Mouse (Mus musculus): ENCODE measurements around the gene Cel. TPM values are rescaled to one million over a fixed set of nuclear protein-coding genes. Genes with fewer than 3 reads are reported as not detected.
A peak's percentile ranks its signal among the peaks of the same experiment; 100 is the strongest.

Gene Cel
- polyA plus RNA-seq, 1 experiment, result not detected

GRCm38 (mm10) chr2:28564380-28564779 is 1.2 kb upstream of the Cel start:
- Histone ChIP-seq H3K4me1 (ENCODE audit: control insufficient read depth, insufficient read depth, low read length) (no peaks in the 10 kb centered on the region), H3K4me3 (ENCODE audit: insufficient read depth, low read length) (no peak overlapping the region), H3K27ac (ENCODE audit: insufficient read depth, low read length) (no peak overlapping the region)
- TF ChIP-seq POLR2A (IDR thresholded peaks at IDR 0.05; ENCODE audit: low read depth, low read length), result no peak
- no peak for TF ChIP-seq CTCF (IDR thresholded peaks at IDR 0.05; ENCODE audit: borderline replicate concordance, insufficient read depth, low read length)

GRCm38 (mm10) chr2:28563830-28564229 is 627 bp upstream of the Cel start:
- Histone ChIP-seq H3K4me1 (ENCODE audit: control insufficient read depth, insufficient read depth, low read length) (no peaks in the 10 kb centered on the region), H3K4me3 (ENCODE audit: insufficient read depth, low read length) (no peak overlapping the region), H3K27ac (ENCODE audit: insufficient read depth, low read length) (no peak overlapping the region)
- no peak for TF ChIP-seq POLR2A (IDR thresholded peaks at IDR 0.05; ENCODE audit: low read depth, low read length)
- TF ChIP-seq CTCF (IDR thresholded peaks at IDR 0.05; ENCODE audit: borderline replicate concordance, insufficient read depth, low read length), result no peak

- Histone ChIP-seq H3K4me1 (ENCODE audit: control insufficient read depth, insufficient read depth, low read length) (no peaks in the 10 kb centered on the region), H3K27ac (ENCODE audit: insufficient read depth, low read length) (no peak overlapping the region), H3K4me3 (ENCODE audit: insufficient read depth, low read length) (no peak overlapping the region)
- no peak for TF ChIP-seq POLR2A (IDR thresholded peaks at IDR 0.05; ENCODE audit: low read depth, low read length)
- no peak for TF ChIP-seq CTCF (IDR thresholded peaks at IDR 0.05; ENCODE audit: borderline replicate concordance, insufficient read depth, low read length)
Measured at GRCm38 (mm10) chr2:28557452-28557851, 5.8 kb downstream of the Cel start.

GRCm38 (mm10) chr2:28552301-28552700 is 10.9 kb downstream of the Cel start:
- no peaks in the 10 kb centered on the region for H3K4me1 ChIP-seq (ENCODE audit: control insufficient read depth, insufficient read depth, low read length)
- H3K27ac ChIP-seq (ENCODE audit: insufficient read depth, low read length), result no peak overlapping the region
- TF ChIP-seq CTCF (IDR thresholded peaks at IDR 0.05; ENCODE audit: borderline replicate concordance, insufficient read depth, low read length), result no peak
- TF ChIP-seq POLR2A (IDR thresholded peaks at IDR 0.05; ENCODE audit: low read depth, low read length), result no peak
- H3K4me3 ChIP-seq (ENCODE audit: insufficient read depth, low read length), result no peak overlapping the region

DNA sequence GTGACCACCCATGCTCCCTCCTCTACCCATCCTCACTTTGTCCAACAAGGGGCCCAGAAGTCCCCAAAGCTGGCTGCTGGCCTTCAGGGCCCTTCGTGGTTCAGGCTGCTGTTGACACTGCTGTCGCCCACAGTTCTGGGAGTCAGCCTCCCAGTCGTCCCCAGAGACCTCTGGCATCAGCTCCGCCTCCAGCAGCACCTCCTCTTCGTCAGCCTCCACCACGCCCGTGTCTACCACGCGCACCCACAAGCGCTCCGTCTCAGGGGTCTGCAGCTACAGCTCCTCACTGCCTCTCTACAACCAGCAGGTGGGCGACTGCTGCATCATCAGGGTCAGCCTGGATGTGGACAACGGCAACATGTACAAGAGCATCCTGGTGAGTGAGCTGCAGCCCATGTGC is 14.0 kb downstream of the Cel start:
- TF ChIP-seq POLR2A (IDR thresholded peaks at IDR 0.05; ENCODE audit: low read depth, low read length) (no peak), CTCF (IDR thresholded peaks at IDR 0.05; ENCODE audit: borderline replicate concordance, insufficient read depth, low read length) (no peak)
- H3K4me1 ChIP-seq (ENCODE audit: control insufficient read depth, insufficient read depth, low read length), result no peaks in the 10 kb centered on the region
- no peak overlapping the region for H3K4me3 ChIP-seq (ENCODE audit: insufficient read depth, low read length)
- H3K27ac ChIP-seq (ENCODE audit: insufficient read depth, low read length), result no peak overlapping the region

DNA sequence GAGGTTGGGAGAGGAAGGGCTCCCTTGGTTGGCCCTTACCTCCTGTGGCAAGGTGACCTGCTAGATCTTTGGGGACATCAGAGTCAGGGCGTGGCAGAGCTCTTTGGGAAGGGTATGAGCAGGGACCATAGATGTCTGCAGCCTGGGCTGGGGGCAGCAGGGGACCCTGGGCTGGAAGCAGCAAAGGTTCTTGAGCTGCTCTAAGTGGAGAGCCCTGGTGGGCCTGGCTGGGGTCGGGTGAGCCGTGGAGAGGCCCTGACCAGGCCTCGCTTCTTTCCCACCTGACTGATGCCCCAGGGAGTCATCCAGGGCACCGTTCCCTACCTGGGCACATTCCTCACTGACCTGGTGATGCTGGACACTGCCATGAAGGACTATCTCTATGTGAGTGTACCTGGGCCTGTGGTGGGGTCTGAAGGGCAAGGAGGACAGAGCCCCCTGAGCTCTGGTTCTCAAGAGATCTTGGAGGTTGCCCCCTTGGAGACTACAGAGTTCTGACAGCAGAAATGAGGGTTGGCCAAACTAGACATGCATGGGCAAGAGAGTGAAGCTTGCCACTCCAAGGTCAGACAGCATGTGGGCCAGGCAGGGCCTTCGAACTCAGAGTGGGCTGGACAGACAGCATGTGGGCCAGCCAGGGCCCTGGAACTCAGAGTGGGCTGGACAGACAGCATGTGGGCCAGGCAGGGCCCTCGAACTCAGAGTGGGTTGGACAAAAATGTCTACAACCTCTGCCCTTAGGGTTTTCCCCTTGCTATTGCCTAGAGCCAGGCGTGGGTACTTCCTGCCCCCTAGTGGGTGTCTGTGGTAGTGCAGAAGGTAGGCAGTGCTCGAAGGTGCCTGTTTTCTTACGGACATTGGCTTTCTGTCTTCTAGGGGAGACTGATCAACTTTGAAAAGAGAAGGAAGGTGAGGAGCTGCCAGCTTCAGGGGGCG is 15.7 kb downstream of the Cel start:
- H3K4me3 ChIP-seq (ENCODE audit: insufficient read depth, low read length), result no peak overlapping the region
- H3K4me1 ChIP-seq (ENCODE audit: control insufficient read depth, insufficient read depth, low read length), result no peaks in the 10 kb centered on the region
- H3K27ac ChIP-seq (ENCODE audit: insufficient read depth, low read length), result no peak overlapping the region
- TF ChIP-seq POLR2A (IDR thresholded peaks at IDR 0.05; ENCODE audit: low read depth, low read length), result no peak
- peak; percentile 93 for TF ChIP-seq CTCF (IDR thresholded peaks at IDR 0.05; ENCODE audit: borderline replicate concordance, insufficient read depth, low read length)

- Histone ChIP-seq H3K27ac (ENCODE audit: insufficient read depth, low read length) (no peak overlapping the region), H3K4me3 (ENCODE audit: insufficient read depth, low read length) (no peak overlapping the region), H3K4me1 (ENCODE audit: control insufficient read depth, insufficient read depth, low read length) (no peaks in the 10 kb centered on the region; the same call in 1 of the 2 replicates)
- TF ChIP-seq CTCF (IDR thresholded peaks at IDR 0.05; ENCODE audit: borderline replicate concordance, insufficient read depth, low read length), result no peak
- TF ChIP-seq POLR2A (IDR thresholded peaks at IDR 0.05; ENCODE audit: low read depth, low read length), result no peak
Measured at GRCm38 (mm10) chr2:28546560-28546959, 16.6 kb downstream of the Cel start.

DNA sequence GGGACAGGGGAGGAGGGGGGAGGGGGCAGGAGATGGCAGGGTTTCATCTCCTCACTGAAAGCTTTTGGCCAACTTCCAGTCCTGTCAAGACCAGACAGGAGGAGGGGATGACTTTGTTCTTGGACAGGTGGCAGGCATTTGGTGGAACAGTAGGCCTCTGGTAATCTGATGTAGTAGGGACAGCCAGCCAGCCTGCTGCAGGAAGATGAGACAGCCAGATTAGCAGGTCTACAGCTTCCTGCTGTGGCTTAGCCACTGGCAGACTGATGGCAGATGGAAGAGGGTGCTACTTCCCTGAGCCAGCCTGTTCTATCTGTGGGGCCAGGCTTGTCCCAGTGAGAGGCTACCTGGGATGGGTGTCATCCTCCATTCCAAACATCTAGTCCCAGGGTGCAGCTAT is 17.2 kb downstream of the Cel start:
- Histone ChIP-seq H3K27ac (ENCODE audit: insufficient read depth, low read length) (no peak overlapping the region), H3K4me1 (ENCODE audit: control insufficient read depth, insufficient read depth, low read length) (peaks cover 2% of the 10 kb centered on the region; the same call in 1 of the 2 replicates), H3K4me3 (ENCODE audit: insufficient read depth, low read length) (no peak overlapping the region)
- TF ChIP-seq POLR2A (IDR thresholded peaks at IDR 0.05; ENCODE audit: low read depth, low read length) (no peak), CTCF (IDR thresholded peaks at IDR 0.05; ENCODE audit: borderline replicate concordance, insufficient read depth, low read length) (no peak)

GRCm38 (mm10) chr2:28543894-28544293 is 19.3 kb downstream of the Cel start:
- no peak for TF ChIP-seq POLR2A (IDR thresholded peaks at IDR 0.05; ENCODE audit: low read depth, low read length)
- TF ChIP-seq CTCF (IDR thresholded peaks at IDR 0.05; ENCODE audit: borderline replicate concordance, insufficient read depth, low read length), result no peak
- Histone ChIP-seq H3K27ac (ENCODE audit: insufficient read depth, low read length) (no peak overlapping the region), H3K4me1 (ENCODE audit: control insufficient read depth, insufficient read depth, low read length) (peaks cover 14% of the 10 kb centered on the region), H3K4me3 (ENCODE audit: insufficient read depth, low read length) (no peak overlapping the region)

- no peak for TF ChIP-seq POLR2A (IDR thresholded peaks at IDR 0.05; ENCODE audit: low read depth, low read length)
- no peak for TF ChIP-seq CTCF (IDR thresholded peaks at IDR 0.05; ENCODE audit: borderline replicate concordance, insufficient read depth, low read length)
- Histone ChIP-seq H3K4me3 (ENCODE audit: insufficient read depth, low read length) (no peak overlapping the region), H3K27ac (ENCODE audit: insufficient read depth, low read length) (no peak overlapping the region), H3K4me1 (ENCODE audit: control insufficient read depth, insufficient read depth, low read length) (peaks cover 19% of the 10 kb centered on the region)
Measured at GRCm38 (mm10) chr2:28540587-28541227, 22.5 kb downstream of the Cel start.

All from embryonic fibroblast, embryonic 13.5 days (primary cell).